Mouse (Mus musculus): ENCODE data around the gene Med13.
A peak's percentile ranks its signal among the peaks of the same experiment; 100 is the strongest.

The Med13 gene

DNA sequence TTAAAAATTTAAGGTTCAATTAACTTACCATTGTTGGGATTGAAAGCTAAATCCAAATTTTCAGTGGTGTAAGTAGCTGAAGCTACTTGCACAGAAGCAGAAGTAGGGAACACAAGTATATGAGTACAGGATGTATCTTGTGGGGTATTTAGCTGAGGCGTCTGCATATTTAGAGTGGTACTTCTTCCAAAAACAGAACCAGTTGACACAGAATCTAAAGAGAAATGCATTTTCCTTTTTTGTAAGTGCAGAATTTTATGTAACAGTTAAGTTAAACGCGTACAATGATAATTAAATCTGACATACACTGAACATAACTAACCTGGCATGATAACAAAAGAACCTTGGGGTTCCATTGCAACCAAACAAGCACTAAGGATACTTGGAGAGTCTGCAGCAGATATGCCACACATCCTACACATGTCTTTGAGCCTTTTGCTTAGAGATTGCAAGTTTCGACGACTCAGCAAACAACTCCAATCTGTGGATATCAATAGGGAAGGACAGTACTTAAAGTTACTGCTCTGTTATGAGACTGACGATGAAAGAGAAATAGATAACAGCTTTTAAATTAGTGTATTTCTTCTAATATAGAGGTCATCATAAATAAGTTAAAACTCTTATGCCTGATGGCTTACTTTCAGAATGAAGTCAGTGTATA lies 78.8 kb downstream of the Med13 start:
- no peak for DNase-seq

DNA sequence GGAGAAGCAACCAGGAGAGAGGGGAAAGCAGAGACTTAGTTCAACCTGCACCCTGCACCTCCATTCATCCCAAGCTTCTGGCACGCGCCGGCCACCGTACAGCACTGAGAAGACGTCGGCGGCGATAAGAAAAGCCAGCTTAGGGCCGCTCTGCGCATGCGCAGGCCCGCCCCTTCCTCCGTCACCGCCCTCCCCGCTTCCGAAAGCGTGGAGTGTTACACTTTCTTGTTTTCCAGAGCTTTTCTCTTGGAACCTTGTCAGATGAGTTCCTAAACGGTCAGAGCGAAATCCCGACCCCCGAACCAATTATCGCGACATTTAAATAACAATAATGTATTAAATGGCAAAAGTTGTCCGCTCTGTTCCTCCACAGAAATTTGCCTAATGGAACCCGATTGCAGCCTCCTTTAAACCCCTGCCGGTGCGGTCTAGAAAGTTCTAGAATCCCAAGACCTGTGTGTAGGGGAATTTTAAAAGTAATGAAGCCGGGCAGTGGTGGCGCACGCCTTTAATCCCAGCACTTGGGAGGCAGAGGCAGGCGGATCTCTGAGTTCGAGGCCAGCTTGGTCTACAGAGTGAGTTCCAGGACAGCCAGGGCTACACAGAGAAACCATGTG lies 99.8 kb downstream of the Med13 start, which contains the start of gene Ints2:
TSS of gene Ints2 (minus strand) at position 116 of the 617 bp plus-strand sequence.
- peak; percentile 92 to 94 for DNase-seq

DNA sequence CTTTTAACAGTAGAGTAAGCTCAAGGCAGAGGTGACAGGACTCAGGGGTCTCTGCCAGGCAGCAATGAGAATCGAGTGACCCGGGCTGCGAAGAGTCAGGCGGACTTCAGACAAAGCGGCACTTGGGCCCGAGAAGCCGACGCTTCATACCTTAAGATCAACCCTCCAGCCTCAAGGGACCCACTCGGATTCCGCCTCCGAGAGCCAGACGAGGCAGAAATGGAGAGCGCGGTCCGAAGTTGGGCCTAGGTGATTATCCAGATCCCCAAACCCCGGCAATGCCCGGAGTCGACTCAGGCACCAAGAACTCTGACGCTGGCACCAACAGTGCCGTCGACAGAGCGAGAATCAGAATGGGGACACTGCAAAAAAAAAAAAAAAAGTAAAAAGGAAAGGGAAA lies 100.3 kb downstream of the Med13 start:
- peak in 1 of 2 experiments; percentile 9 for DNase-seq

DNA sequence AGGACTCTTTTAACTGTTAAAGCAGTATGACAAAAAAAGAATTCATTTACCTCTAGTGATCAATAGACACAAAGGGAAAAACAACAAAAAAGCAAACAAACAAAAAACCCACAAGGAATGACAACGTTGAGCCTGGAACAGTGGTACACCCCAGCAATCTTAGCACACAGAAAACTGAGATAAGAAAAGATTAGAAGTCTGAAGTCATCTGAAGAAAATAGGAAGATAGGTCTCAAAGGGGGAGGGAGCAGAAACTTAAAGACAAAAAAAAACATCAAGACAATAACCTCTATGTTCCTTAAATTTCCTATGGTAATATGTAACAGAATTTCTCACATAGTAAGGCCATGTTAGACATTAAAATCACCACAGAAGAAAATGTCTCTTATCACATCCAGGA lies 104.1 kb downstream of the Med13 start:
- DNase-seq: no peak

DNA sequence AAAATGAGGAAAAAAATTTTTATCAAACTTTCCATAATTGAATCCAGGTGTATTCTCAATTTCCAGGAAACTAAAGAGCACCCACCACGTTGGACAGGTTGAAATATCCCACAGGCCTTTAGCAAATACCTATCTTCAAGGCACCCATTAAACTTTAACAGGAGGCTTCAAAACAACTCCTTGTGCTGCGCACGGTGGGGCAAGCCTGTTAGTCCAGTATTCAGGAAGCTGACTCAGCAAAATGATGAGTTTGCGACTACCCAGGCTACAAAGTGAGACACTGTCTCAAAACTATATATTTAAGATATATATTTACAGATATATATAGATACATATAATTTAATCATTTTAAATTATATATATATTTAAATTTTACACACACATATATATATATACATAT lies 125.0 kb downstream of the Med13 start:
- peak; percentile 53 to 67 for DNase-seq

DNA sequence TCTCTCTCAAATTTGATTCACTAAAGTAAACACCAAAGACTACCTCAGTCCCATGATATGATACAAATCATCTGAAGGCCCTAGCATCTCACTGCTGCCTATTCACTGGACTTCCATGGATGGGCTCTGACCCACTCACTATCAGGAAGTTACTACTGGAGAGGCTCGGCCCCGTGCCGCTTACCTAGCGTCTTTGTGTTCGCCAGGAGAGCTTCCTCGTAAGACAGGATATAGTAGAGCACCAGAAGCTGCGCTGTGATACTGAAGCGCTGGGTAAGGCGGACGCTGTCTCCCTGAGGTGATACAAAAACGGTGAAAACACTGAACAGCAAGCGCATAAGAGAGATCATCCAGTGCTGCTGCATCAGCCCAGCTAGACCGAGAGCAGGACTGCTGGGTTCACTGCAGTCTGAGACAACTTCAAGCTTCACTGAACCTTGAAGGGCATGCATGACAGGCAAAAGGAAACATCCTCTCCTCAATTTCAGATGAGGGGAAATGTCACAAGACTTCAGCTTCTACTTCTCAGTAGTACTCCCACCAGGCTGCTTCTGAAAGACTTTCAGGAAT lies 125.5 kb downstream of the Med13 start:
- peak; percentile 58 to 64 for DNase-seq

DNA sequence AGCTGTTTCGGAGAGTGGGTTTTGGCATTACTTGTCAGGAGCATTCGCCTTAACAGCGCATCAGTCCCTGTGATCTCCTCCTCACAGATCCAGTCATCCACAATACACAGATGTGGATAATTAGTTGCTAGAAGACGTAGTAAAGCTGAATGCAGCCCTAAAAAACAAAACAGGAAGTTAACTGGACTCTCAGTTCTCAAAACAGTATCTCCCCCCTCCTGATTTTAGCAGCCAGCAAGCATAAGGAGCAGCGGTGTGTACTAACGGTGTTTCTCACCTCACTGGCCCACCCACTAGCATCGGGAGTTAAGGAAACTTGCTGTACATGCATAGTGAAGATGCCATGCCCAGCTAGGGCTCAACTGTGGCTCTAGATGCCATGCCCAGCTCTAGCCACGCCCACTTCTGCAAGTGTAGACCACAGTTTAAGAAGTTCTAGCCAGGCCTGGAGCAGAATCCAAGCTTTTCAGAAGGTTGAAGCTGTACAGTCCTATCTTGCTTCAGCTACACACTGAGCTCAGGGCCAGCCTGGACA lies 130.7 kb downstream of the Med13 start:
- DNase-seq: no peak

DNA sequence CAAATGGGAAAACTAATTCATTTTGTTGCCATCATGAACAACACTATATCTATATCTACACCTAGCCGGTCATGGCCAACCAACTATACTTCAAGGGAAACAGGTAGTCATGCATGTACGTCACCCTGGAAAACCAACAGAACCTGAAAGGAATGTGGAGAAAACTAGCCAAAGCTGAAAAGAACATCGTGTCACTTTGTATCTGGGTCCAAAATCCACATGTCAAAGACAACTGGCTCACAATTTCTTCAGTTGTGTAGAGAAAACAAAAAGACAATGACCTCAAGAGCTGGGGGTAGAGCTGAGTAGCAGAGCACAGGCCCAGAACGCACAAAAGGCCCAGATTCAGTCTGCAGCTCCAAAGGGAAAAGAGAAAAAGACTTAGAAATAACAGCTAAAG lies 131.6 kb downstream of the Med13 start:
- peak in 1 of 2 experiments; percentile 18 for DNase-seq

Measured in kidney, adult 8-10 months (tissue).